Mouse (Mus musculus) limb, embryonic 10.5 days (tissue): ENCODE measurements around the gene Sel1l3. TPM values are rescaled to one million over a fixed set of nuclear protein-coding genes. Genes with fewer than 3 reads are reported as not detected.

ENCODE experiments used
- DNase-seq: peaks from one replicate; pipeline ENCODE4 v3.0.0-alpha.2; 2017; ENCODE audit warnings: low spot score
- H3K27ac ChIP-seq: fragments of 300-500 bp; sonication (generic); 2 replicates; pipeline ENCODE4 v1.5.1; 2016; ENCODE audit warnings: mild to moderate bottlenecking
- H3K27me3 ChIP-seq: fragments of 300-500 bp; sonication (generic); 2 replicates; pipeline ENCODE4 v1.6.1; 2016; ENCODE audit warnings: low read depth, mild to moderate bottlenecking; ENCODE audit not compliant: poor library complexity, severe bottlenecking
- H3K36me3 ChIP-seq: fragments of 300-500 bp; sonication (generic); 2 replicates; pipeline ENCODE4 v1.6.1; 2016; ENCODE audit warnings: mild to moderate bottlenecking, moderate library complexity
- H3K4me1 ChIP-seq: fragments of 300-500 bp; sonication (generic); 2 replicates; pipeline ENCODE4 v1.6.1; 2016
- H3K4me3 ChIP-seq: fragments of 300-500 bp; sonication (generic); 2 replicates; pipeline ENCODE4 v1.5.1; 2016; ENCODE audit warnings: mild to moderate bottlenecking, moderate library complexity
- H3K9me3 ChIP-seq: fragments of 300-500 bp; sonication (generic); replicated peaks from 2 replicates; pipeline ENCODE4 v1.6.1; 2016; ENCODE audit warnings: mild to moderate bottlenecking
- WGBS: fragments of 180-500 bp; shearing (Covaris S2); methylation state at CpG from one replicate; pipeline ENCODE4 v1.1.7; 2016; 5-methylcytosine and 5-hydroxymethylcytosine counted together
- polyA plus RNA-seq: library from polyadenylated mRNA; unstranded; fragments of >200 nt; fragmentation: Nextera tagmentation; extraction: Ambion mirVana; gene quantifications from 2 replicates; pipeline ENCODE4 v1.2.1, GENCODE M21; 2016

Gene Sel1l3
- polyA plus RNA-seq, 1 experiment from 2014 or later: 0.68 TPM

DNA sequence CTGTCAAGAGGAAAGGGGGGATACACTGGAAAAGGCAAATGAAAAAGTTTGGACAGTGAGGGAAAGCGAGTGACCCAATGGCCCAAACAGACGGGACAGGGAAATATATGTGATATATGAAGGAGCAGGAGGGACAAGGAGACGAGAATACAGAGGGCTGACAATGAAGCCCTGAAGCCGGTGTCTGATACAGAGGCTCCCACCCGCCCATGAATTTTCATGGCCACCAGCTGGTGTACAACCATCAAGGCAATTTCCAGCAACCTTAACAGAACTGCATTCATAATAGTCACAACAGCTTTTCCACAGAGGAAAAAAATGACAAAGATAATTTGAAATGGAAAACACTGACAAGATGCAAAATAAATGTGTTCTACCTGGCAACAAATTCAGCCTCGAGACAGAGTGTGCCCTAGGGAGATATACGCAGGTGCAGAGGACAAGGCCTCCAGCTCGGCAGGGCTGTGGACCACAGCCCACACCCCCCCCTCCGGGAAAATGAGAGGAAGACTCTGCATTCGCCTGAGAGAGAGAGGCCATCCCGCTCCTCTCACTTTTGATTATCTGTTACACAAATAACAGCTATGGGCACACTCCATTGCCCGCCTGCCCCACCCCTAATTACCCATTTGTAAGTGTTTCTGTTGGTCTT lies 99.0 kb downstream of the Sel1l3 start:
- WGBS: 80% methylated on average over 12 of the region's 12 CpGs
- Histone ChIP-seq H3K36me3 (no peaks in the 10 kb centered on the region), H3K27me3 (no peaks in the 10 kb centered on the region)

DNA sequence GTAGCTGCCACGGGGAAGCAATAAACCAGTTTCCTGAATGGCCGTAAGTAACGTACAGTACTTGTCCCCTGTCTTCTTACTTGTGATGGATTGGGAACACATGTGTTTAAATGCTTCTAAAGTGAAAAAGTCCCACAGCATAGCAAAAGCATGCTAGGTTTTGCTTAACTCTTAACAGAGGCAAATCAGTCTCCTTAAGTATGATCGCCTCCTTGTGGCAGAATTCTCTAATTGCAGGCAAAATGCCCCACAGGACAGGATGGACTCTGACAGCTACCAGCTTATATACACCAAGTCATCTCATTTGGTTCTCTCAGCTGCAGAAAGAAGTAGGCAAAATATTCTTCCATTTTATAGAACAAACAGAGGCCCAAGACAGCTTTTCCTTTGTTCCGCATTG lies 100.8 kb downstream of the Sel1l3 start:
- H3K27ac ChIP-seq: no peak overlapping the region
- no peaks in the 10 kb centered on the region for H3K36me3 ChIP-seq
- H3K9me3 ChIP-seq: no peaks in the 10 kb centered on the region
- no peaks in the 10 kb centered on the region for H3K27me3 ChIP-seq
- H3K4me3 ChIP-seq: no peak overlapping the region
- DNase-seq: no peak
- H3K4me1 ChIP-seq: no peaks in the 10 kb centered on the region
- 89% methylated on average over 5 of the region's 5 CpGs for WGBS

More for the DNA sequence above, 99.0 kb downstream of the Sel1l3 start:
- H3K9me3 ChIP-seq: no peaks in the 10 kb centered on the region
- H3K4me1 ChIP-seq: no peaks in the 10 kb centered on the region
- no peak overlapping the region for H3K27ac ChIP-seq
- no peak for DNase-seq
- no peak overlapping the region for H3K4me3 ChIP-seq

DNA sequence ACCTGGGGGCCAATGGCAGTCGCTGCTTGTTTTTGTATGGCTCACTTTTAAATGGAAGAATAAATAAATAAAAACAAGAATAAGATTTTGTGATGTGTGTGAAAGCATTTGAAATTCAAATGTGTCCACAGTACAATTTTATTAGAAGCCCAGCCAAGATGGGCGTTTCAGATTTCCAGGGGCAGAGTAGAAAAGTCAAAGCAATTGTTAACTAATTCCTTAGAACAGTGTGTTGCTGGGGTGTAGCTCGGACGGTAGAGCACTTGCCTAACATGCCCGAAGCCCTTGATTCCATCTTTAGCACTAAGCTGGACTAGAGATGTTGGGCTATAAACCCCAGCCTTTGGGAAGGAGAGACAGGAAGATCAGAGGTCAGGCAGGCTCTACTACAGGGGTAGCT lies 102.7 kb downstream of the Sel1l3 start:
- DNase-seq: no peak
- Histone ChIP-seq H3K27ac (no peak overlapping the region), H3K4me3 (no peak overlapping the region), H3K27me3 (no peaks in the 10 kb centered on the region), H3K36me3 (no peaks in the 10 kb centered on the region), H3K4me1 (no peaks in the 10 kb centered on the region), H3K9me3 (no peaks in the 10 kb centered on the region)
- WGBS: 86% methylated on average over 5 of the region's 5 CpGs

DNA sequence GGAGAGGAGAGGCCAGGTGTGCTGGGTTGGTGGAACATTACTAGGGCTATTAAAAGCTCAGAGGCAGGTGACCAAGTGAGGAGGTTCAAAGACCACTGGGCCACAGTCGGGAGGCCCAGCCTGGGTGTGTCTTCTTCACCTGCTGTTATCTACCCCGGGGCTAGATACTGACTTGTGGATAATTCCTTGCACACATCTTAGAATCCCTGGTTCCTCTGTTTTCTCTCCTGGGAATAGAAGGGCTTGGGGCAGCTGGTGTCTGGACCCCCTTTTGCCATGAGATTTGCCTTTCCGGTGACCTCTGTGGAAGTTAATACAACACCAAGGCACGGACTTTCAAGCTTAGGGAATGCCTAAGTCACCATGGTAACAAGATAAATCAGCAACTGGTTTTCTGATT lies 103.5 kb downstream of the Sel1l3 start:
- H3K9me3 ChIP-seq: no peaks in the 10 kb centered on the region
- H3K36me3 ChIP-seq: no peaks in the 10 kb centered on the region
- 78% methylated on average over 4 of the region's 4 CpGs for WGBS
- DNase-seq: no peak
- H3K27ac ChIP-seq: no peak overlapping the region
- no peaks in the 10 kb centered on the region for H3K27me3 ChIP-seq
- H3K4me3 ChIP-seq: no peak overlapping the region
- H3K4me1 ChIP-seq: no peaks in the 10 kb centered on the region

DNA sequence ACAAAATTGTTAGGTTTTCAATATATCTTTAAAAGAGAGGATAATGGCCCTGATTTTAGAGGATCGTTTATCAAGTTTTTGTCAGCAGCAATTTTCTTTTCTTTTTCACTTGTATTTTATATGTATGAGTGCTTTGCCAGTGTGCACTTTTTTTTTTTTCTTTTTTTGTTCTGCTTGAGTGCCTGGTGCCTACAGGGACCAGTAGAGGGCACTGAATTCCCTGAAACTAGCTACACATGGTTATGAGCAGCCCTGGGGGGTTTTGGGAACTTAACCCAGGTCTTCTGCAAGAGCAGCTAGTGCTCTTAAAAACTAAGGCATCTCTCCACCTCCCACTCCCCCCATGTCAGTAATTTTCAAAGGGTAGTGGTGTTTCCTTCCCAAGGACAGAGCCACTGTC lies 105.1 kb downstream of the Sel1l3 start:
- no peak overlapping the region for H3K27ac ChIP-seq
- H3K9me3 ChIP-seq: no peaks in the 10 kb centered on the region
- H3K36me3 ChIP-seq: no peaks in the 10 kb centered on the region
- no peak for DNase-seq
- no peak overlapping the region for H3K4me3 ChIP-seq
- H3K4me1 ChIP-seq: no peaks in the 10 kb centered on the region
- WGBS: 85% methylated on average over 1 of the region's 1 CpGs
- no peaks in the 10 kb centered on the region for H3K27me3 ChIP-seq

DNA sequence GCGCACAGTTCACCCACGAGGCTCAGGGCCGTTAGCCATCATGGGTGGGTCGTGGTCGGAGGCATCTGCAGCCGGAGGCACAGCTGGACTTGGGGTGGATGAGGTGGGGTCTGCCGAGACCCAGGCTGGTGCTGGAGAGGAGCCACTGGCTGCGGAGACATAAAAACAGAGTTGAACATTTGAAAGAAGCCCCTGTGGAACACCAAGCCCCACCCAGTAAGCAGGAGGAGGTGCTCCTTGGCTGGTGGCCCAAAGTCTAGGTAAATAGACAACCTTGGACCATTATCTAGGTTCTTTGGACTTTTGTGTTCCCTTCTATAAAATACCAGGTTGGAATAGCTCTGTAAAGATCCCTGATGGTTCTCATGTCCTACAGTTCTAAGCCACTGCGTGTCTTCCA lies 105.7 kb downstream of the Sel1l3 start:
- Histone ChIP-seq H3K27ac (no peak overlapping the region), H3K4me1 (no peaks in the 10 kb centered on the region), H3K9me3 (no peaks in the 10 kb centered on the region), H3K4me3 (no peak overlapping the region), H3K36me3 (no peaks in the 10 kb centered on the region), H3K27me3 (no peaks in the 10 kb centered on the region)
- 84% methylated on average over 9 of the region's 9 CpGs for WGBS
- DNase-seq: no peak

DNA sequence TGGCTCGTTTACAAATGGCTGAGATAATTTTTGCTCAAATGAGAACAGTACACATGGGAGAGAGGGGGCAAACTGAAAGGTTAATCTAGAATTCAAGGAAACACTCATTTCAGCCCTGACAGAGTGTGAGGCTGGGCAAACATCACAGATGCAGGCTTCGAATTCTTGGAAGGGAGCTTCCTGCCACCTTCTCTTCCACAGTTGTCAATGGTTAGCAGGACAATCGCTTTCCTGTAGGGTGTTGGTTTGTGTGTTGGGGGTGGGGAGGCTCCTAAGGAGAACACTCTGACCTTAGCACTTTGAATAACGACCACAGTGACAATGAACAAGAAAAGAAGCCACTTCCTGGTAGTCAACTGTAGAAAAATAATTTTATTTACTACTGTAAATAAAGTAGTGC lies 107.0 kb downstream of the Sel1l3 start:
- WGBS: 62% methylated on average over 4 of the region's 4 CpGs
- DNase-seq: no peak
- H3K9me3 ChIP-seq: no peaks in the 10 kb centered on the region
- 0 out of 2 replicates have a peak, but pooled peaks cover 3% of the 10 kb centered on the region for H3K4me1 ChIP-seq
- no peak overlapping the region for H3K27ac ChIP-seq
- no peaks in the 10 kb centered on the region for H3K36me3 ChIP-seq
- H3K27me3 ChIP-seq: no peaks in the 10 kb centered on the region
- no peak overlapping the region for H3K4me3 ChIP-seq

DNA sequence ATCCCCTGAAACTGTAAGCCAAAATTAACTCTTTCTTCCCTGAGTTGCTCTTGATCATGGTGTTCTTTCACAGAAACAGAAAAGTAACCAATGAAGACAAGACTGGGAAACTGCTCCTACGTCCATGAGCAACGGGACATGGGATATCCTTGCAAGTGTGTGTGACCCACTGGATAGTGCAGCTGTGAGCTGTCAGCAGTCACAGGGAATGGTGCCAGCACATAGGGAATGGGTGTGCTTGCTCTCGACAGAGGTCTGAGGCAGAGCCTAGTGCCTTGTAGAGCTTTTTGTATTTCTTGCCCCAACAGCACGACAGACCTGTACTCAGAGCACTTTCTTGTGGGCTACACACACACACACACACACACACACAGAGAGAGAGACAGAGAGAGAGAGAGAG lies 107.6 kb downstream of the Sel1l3 start:
- no peaks in the 10 kb centered on the region for H3K9me3 ChIP-seq
- H3K27ac ChIP-seq: no peak overlapping the region
- WGBS: 88% methylated on average over 4 of the region's 4 CpGs
- H3K27me3 ChIP-seq: no peaks in the 10 kb centered on the region
- no peak overlapping the region for H3K4me3 ChIP-seq
- no peak for DNase-seq
- H3K36me3 ChIP-seq: no peaks in the 10 kb centered on the region
- 0 out of 2 replicates have a peak, but pooled peaks cover 3% of the 10 kb centered on the region for H3K4me1 ChIP-seq

DNA sequence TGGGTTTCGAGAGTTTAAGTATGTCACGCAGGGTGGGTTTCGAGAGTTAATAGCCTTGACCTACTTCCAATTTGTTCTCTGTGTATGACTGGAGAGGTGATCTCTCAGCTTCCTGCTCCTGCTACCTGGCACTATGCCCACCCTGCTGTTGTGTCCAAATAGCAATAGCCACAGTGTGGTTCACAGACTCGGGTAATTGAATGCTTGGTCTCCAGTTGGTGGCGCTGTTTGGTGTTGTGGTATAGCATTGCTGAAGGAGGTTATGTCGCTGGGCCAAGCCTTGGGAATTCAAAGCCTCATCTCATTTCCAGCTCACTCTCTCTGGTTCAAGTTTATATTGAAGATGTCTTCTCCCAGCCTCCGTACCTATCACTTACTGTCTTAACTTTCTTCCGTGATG lies 108.0 kb downstream of the Sel1l3 start:
- Histone ChIP-seq H3K4me3 (no peak overlapping the region), H3K27ac (no peak overlapping the region), H3K27me3 (no peaks in the 10 kb centered on the region), H3K4me1 (0 out of 2 replicates have a peak, but pooled peaks cover 3% of the 10 kb centered on the region), H3K36me3 (no peaks in the 10 kb centered on the region), H3K9me3 (no peaks in the 10 kb centered on the region)
- DNase-seq: no peak
- 78% methylated on average over 8 of the region's 8 CpGs for WGBS

DNA sequence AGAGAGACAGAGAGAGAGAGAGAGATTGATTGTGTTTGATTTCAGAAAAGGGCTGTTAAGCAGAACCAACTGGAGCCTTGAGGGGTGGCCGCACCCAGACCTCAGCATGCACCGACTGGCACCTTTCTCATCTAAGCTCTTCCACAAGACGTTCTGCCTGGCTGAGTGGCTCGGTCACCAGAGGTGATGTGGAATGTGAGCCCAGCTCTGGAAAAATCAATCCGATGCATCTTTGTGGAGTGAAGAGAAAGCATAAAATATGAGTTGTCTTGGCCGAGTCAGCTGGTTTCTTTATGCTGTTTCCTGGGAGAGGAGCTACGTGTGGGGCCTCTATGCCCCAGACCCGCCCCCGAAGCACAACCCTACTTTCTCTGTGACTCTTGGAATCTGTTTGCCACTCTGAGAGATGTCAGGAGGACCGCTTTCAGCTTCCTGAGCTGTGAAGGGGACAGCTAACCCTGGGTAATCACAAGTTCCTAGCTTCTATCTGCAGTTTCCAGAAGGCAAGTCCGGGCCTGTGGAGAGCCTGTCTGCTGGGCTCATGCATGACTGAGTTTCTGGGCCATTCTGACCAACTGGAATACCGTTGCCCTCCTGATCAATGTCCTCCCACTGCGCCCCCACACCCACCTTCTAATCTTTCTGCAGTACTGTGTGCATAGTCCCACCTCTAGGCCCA lies 109.4 kb downstream of the Sel1l3 start:
- no peak overlapping the region for H3K27ac ChIP-seq
- no peaks in the 10 kb centered on the region for H3K27me3 ChIP-seq
- 79% methylated on average over 13 of the region's 13 CpGs for WGBS
- no peaks in the 10 kb centered on the region for H3K36me3 ChIP-seq
- no peak overlapping the region for H3K4me3 ChIP-seq
- 0 out of 2 replicates have a peak, but pooled peaks cover 3% of the 10 kb centered on the region for H3K4me1 ChIP-seq
- no peak for DNase-seq
- H3K9me3 ChIP-seq: no peaks in the 10 kb centered on the region

DNA sequence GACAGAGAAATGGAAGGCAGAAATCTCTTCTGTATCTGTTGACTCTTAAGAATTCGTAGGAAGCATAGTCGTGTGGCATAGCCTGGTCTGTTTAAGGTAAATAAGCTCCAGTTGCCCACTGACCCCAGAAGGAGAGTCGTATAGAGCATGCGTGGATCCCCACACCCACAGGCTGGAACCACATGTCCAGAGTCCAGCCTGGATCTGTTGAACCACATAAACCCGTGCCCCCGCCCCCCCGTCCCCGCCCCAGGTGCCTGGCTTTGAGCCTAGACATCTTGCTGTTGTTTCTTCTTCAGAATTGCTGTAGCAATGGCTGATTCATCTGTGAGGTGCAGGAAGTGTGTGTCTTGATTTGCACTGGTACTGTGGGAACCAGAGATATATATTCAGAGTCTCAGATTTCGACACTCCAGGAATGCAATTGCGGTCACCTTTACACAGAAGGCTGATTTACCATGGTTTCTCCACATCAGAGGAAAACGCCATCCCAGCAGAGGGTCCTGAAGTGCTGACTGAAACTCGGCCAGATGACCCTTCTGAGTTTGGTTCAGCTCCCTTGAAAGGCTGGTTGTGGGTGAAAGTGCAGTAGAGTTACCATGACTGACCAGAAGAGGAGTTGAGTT lies 111.8 kb downstream of the Sel1l3 start:
- Histone ChIP-seq H3K36me3 (no peaks in the 10 kb centered on the region), H3K9me3 (no peaks in the 10 kb centered on the region), H3K4me3 (no peak overlapping the region), H3K27ac (no peak overlapping the region), H3K27me3 (no peaks in the 10 kb centered on the region), H3K4me1 (0 out of 2 replicates have a peak, but pooled peaks cover 3% of the 10 kb centered on the region)
- DNase-seq: no peak
- 80% methylated on average over 12 of the region's 12 CpGs for WGBS

DNA sequence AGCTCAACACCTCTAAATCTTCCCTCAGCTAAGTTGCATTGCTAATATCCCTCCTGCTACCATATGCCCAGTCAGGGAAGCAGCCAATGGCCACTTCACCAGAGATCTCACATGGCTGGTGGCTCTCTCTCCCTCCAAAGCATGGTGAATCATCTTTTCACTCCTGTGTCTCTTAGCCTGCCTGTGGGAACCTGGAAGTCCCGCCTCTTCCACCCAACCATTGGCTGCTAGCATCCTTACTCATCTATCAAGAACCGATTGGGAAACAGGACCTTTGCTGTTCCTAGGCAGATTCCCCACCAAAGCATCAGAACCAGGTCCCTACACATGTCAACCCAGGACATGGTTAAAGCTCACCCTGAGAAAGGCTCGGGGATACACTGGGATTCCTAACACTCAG lies 122.4 kb downstream of the Sel1l3 start:
- H3K9me3 ChIP-seq: no peaks in the 10 kb centered on the region
- no peak overlapping the region for H3K27ac ChIP-seq
- H3K27me3 ChIP-seq: no peaks in the 10 kb centered on the region
- no peak overlapping the region for H3K4me3 ChIP-seq
- no peaks in the 10 kb centered on the region for H3K4me1 ChIP-seq
- no peaks in the 10 kb centered on the region for H3K36me3 ChIP-seq
- no peak for DNase-seq
- WGBS: 79% methylated on average over 3 of the region's 3 CpGs

DNA sequence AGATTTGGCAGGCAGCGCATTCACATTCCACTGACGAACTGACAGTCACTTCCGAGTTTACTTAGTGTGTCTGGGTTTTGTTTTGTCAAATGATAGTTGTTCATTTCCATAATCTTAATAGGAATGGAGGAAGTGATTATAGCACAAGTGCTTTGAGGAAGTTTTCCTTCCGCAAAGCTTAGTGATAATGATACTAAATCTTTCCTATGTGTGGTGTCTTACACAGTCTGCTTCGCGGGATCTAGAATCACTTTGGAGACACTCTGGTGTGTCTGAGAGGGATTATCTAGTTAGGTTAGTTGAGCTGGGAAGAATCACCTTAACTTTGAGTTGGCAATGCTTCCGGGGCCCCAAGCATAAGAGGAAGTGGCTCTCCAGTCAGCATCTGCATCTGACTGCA lies 126.3 kb downstream of the Sel1l3 start:
- Histone ChIP-seq H3K4me3 (no peak overlapping the region), H3K27me3 (no peaks in the 10 kb centered on the region), H3K36me3 (no peaks in the 10 kb centered on the region), H3K4me1 (no peaks in the 10 kb centered on the region), H3K27ac (no peak overlapping the region), H3K9me3 (no peaks in the 10 kb centered on the region)
- 90% methylated on average over 7 of the region's 7 CpGs for WGBS
- no peak for DNase-seq
